Mouse (Mus musculus) common myeloid progenitor, adult 5-6 weeks (primary cell): ENCODE measurements around the gene Zfp871. TPM values are rescaled to one million over a fixed set of nuclear protein-coding genes. Genes with fewer than 3 reads are reported as not detected.
A peak's percentile ranks its signal among the peaks of the same experiment; 100 is the strongest.

Source experiments
- ATAC-seq: replicated peaks from 2 replicates; pipeline ENCODE4 v1.8.0; 2016; ENCODE audit warnings: low read depth, mild to moderate bottlenecking, moderate TSS enrichment, inconsistent platforms; ENCODE audit not compliant: poor library complexity, severe bottlenecking
- total RNA-seq: library from RNA; stranded (forward); fragments of 200-1000, 187-1606 nt; gene quantifications from 2 replicates; pipeline ENCODE4 v1.2.3, GENCODE M21; 2017

The Zfp871 gene
- total RNA-seq: 29.4 and 38.3 TPM in 2 replicates

GRCm38 (mm10) chr17:32788094-32788559 lies at the start of gene Zfp871:
Gene Zfp871, minus strand, starts transcription at chr17:32788287.
- ATAC-seq: peak; percentile 99

- ATAC-seq: no peak
Observed at GRCm38 (mm10) chr17:32830418-32830782, 42.3 kb upstream of the Zfp871 start.

- ATAC-seq: peak; percentile 100
Observed at GRCm38 (mm10) chr17:32829540-32830417, 41.7 kb upstream of the Zfp871 start, which contains the start of gene Zfp799. Gene Zfp799, minus strand, starts transcription at chr17:32830261.

- ATAC-seq: no peak
Observed at GRCm38 (mm10) chr17:32816074-32816784, 28.1 kb upstream of the Zfp871 start.

- ATAC-seq: no peak
Observed at GRCm38 (mm10) chr17:32814136-32814535, 26.0 kb upstream of the Zfp871 start.

- ATAC-seq: no peak
Observed at GRCm38 (mm10) chr17:32810648-32811047, 22.6 kb upstream of the Zfp871 start.

GRCm38 (mm10) chr17:32809544-32810374 lies 21.7 kb upstream of the Zfp871 start, which contains the start of gene Zfp811:
Gene Zfp811, minus strand, starts transcription at chr17:32809931.
- no peak for ATAC-seq

GRCm38 (mm10) chr17:32808921-32809320 lies 20.8 kb upstream of the Zfp871 start:
- ATAC-seq: no peak

GRCm38 (mm10) chr17:32789244-32789643 lies 1.2 kb upstream of the Zfp871 start:
- ATAC-seq: no peak

- ATAC-seq: no peak
Observed at GRCm38 (mm10) chr17:32788576-32788975, 489 bp upstream of the Zfp871 start.

- peak; percentile 67 for ATAC-seq
Observed at GRCm38 (mm10) chr17:32787436-32788093, 522 bp downstream of the Zfp871 start.

- no peak for ATAC-seq
Observed at GRCm38 (mm10) chr17:32786944-32787343, 1.1 kb downstream of the Zfp871 start.

- ATAC-seq: no peak
Observed at GRCm38 (mm10) chr17:32785656-32786055, 2.4 kb downstream of the Zfp871 start.

- no peak for ATAC-seq
Observed at GRCm38 (mm10) chr17:32777564-32777963, 10.5 kb downstream of the Zfp871 start.

- ATAC-seq: no peak
Observed at GRCm38 (mm10) chr17:32771213-32771612, 16.9 kb downstream of the Zfp871 start.

GRCm38 (mm10) chr17:32766422-32766821 lies 21.7 kb downstream of the Zfp871 start:
- no peak for ATAC-seq

GRCm38 (mm10) chr17:32757331-32757730 lies 30.8 kb downstream of the Zfp871 start:
- ATAC-seq: no peak

- peak; percentile 42; the same call in 1 of the 2 replicates for ATAC-seq
Observed at GRCm38 (mm10) chr17:32753634-32754033, 34.5 kb downstream of the Zfp871 start.

GRCm38 (mm10) chr17:32752813-32753360 lies 35.2 kb downstream of the Zfp871 start:
- ATAC-seq: peak; percentile 47; the same call in 1 of the 2 replicates
